Mouse (Mus musculus) ovary, postnatal 10 days (tissue): ENCODE measurements around the gene Socs2.

Experiments used
- DNase-seq: peaks from one replicate; pipeline ENCODE4 v3.0.0; 2022; ENCODE audit warnings: low spot score

Socs2 gene

DNA sequence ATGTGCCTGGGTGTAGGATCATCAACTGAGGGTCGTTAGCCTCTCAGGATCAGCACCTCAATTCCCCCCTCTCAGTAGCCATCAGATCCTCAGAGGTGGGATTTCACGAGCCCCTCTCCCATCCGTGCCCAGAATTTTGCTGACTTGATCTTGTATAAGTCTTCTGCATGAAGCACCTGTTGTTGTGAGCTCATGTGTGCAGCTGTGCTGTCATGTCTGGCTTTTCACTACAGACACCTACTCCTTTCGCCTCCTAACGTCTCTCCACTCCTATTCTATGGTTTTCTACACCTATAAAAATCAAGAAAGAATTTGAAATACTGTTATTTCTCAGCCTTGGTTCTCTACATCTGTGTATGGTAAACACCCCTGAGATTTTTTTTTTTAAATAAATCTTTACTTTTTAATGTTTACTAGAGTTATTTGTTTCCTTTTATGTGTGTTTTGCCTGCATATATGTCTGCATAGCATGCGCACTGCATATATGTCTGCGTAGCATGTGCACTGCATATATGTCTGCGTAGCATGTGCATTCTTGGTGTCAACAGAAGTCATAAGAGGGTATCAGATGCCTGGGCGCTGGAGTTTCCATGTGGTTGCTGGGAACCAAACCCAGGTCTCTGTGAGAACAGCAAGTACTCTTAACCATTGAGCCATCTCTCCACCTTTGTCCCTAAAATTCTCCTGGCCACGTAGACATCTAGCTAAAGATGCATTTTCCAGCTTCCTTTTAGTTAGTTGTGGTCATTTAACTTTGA, 74.0 kb downstream of the Socs2 start:
- no peak for DNase-seq

GRCm38 (mm10) chr10:95340676-95341075, 76.3 kb downstream of the Socs2 start:
- no peak for DNase-seq

GRCm38 (mm10) chr10:95337589-95337988, 79.4 kb downstream of the Socs2 start:
- DNase-seq = no peak

- DNase-seq = no peak
Observed at GRCm38 (mm10) chr10:95336781-95337544, 80.0 kb downstream of the Socs2 start.
